Mouse (Mus musculus): Measurements from ENCODE around the gene Fus.
"Not testable (repeated sequence)": the region's sequence is repeated elsewhere in the genome, so short reads cannot be mapped to it uniquely, and the experiment has no call there.

Fus gene

DNA sequence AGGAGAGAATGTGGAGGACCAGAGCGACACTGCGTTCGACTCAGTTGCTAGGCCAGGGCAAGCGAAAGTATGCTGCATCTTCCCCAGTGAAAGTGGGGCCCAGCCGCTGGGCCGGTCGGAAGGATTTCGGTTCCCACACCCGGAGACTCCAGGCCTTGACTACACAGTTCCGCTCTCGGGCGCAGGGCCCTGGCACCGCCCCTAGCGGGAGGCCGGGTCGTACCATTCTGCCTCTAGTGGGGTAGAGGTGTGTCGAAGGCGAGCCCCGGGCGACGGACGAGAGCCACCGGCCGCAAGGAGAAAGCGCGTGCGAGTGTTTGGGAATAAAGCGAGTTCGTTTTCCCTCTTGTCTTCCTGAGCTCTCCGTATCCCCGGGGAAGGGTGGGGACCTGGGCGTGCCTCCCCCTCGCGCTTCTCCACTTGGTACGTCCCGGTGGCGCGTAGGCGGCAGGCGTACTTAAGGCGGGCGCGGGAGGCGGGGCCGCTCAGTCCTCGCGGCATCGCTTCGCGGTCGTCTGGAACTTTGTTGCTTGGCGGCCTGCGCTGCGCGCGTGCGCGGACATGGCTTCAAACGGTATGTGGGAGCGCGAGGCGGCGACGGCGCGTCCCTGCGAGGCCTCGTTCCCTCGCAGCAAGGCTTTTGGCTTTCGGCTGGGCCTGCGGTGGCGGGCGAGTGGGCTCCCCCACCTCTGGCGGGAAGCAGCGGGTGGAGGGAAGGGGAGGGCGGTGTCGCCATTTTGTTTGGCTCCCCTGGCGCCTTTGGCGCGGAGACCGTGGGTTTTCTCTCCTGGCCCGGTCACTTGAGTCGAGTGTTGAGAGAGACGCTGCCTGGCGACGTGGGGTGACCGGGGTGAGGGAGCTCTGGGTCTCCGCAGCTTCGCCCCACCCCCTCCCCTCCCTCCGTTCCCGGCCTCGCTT is at the start of gene Fus:
TSS of gene Fus (plus strand) at position 454 of the 918 bp plus-strand sequence.
- DNase-seq (ENCODE audit: low read depth, low spot score) = peak; percentile 97

DNA sequence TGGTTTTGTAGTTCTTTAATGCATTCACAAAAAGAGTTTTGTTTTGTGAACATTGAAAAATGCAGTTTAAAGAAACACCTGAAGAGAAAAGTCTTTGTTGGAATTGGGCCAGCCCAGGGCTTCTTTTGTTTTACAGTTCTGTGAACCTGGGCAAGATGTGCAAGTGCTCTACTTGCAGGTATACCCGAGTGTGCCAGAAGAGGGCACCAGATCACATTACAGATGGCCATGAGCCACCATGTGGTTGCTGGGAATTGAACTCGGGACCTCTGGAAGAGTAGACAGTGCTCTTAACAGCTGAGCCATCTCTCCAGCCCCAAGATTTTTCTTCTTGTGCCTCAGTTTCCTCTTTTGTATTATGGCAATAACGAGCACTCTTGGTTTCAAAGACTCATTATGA is 49.1 kb upstream of the Fus start:
- DNase-seq (ENCODE audit: low read depth, low spot score) = peak; percentile 63

DNA sequence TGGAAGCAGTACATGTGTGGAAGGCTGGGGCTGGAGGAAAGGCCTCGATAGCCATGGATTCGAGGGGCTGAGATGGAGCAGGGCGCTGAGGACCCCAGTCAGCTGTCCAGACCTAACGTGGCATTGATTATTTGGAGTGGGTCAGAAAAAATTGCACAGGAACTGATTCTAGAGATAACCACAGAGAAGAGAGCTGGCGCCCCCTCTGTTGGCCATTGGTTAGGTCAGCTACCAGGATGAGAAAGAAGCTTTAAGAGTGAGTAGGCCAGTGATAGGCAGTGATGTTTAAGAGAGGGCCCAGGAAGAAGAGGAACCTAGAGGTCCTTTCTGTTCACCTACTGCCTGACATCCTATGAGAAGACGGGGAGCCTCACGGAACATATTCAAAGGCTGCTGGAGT is 48.0 kb upstream of the Fus start:
- DNase-seq (ENCODE audit: low read depth, low spot score) = no peak

DNA sequence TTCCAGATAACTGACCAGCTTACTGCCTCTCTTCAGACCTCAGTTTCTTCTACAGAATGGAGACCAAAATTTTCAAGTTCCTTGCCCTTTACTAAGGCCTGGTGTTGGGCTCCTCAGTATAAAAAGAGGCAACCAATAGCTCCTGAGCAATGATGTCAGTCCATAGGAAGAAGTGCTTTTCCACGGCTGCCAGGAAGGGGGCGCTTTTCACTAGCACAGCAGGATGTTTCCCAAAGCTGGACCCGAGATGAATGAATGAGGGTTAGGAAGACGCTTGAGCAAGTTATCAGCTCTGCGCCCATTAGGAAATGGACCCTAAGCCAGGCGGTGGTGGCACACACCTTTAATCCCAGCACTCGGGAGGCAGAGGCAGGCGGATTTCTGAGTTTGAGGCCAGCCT is 45.7 kb upstream of the Fus start:
- DNase-seq (ENCODE audit: low read depth, low spot score) = peak; percentile 45

DNA sequence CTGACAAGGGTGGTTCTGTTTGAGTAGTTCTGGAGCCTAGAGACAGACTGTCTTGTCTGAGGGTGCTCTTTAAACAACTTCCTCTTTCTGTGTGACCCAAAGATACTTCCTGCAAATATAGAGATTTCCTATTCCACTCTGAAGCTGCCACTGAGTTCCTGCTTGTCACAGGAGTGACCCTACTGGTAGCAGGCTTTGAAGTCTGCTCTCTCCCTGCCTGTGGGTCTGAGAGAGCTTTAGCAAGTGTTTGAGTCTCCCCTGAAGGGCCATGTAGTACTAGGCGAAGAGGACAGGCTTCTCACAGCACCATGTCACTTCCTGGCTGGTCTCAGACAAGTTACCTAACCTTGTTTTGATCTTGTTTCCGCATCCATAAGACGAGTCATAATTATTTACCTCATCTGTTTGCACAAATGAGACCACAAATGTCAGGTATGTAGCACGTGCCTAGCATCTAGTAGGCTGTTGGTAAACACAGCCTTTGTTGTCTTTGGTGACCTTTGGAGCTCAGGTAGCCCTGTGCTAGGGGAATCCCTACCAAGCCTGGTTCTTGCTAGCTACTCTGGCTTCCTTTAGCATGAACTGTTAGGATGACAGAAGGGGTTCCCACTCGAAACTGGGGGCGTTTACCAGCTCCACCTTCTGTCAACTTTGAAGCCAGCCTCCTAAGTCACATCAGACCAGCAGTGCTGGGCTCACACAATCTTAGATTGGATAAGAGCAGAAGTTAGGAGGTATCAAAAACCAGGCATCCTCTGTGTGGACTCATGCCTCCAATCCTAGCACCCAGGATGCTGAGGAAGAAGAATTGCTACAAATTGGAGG is 44.6 kb upstream of the Fus start:
- peak; percentile 61 for DNase-seq (ENCODE audit: low read depth, low spot score)

DNA sequence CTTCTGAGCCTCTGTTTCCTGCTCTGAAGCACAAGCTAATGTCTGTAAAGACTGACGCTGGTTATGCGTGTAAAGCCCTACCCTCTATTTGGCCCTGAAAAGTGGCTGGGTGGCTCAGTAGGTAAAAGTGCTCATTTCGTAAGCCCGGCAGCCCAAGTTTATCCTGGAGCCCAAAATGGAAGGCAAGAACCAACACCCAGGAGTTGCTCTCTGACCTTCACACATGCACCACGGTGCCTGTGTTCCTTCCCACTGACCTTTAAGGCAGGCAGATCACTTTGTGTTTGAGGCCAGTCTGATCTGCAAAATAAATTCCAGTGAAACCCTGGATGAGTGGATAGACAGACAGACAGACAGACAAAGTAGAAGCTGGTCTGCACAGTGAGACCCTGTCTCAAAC is 43.5 kb upstream of the Fus start:
- no peak for DNase-seq (ENCODE audit: low read depth, low spot score)

DNA sequence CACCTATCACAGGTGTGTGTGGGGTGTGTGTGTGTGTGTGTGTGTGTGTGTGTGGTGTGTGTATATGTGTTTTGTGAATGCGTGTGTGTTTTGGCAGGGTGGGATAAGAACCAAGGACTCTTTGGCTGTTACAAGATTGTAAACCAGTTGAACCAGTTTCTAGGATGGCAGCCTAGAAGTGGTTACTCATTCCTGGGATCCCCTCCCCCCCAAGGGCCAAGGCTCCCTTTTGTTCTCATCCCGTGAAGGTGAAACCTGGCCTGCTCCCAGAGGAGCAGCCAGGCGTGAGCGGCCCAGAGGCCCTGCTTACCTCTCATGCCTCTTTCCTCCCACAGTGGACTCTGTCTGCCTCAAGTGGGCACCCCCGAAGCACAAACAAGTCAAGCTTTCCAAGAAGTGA is 42.0 kb upstream of the Fus start:
- DNase-seq (ENCODE audit: low read depth, low spot score) = no peak

DNA sequence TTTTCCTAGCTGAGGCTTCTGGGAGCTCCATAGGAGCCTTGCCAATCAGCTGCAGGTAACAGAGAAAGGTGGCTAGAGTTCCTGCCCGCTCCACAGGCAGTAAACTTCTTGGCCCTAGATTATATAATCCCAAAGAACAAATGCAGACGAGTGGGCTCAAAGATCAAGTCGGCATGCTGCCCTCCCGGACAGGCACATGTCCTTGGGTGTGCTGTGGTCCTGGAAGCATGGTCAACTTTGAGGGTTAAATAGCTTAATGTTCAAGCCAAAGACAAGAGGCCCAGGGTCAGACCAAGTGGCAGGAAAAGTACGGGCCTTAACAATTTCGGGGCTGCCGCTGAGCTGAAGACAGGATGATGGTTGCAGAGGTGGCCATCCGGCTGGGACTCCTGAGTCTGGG is 41.2 kb upstream of the Fus start:
- no peak for DNase-seq (ENCODE audit: low read depth, low spot score)

DNA sequence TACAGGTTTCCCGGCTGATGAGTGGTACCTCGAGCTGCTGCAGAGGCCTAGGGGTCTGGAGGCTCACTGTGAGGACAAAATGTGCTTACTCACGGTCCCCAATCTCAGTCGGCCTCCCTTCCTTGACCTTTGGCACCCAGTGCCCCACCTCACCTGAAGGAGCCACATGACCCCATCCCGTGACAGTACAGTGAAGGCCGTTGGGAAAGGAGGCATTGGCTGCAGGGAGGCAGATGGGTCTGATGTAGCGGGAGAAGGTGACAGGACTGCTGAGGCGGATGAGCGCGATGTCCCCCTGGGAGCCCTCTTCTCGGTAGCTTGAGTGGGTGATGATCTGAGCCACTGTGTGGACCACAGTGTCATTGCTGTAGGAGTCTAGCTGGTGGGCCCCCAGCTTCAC is 40.4 kb upstream of the Fus start:
- no peak for DNase-seq (ENCODE audit: low read depth, low spot score)

DNA sequence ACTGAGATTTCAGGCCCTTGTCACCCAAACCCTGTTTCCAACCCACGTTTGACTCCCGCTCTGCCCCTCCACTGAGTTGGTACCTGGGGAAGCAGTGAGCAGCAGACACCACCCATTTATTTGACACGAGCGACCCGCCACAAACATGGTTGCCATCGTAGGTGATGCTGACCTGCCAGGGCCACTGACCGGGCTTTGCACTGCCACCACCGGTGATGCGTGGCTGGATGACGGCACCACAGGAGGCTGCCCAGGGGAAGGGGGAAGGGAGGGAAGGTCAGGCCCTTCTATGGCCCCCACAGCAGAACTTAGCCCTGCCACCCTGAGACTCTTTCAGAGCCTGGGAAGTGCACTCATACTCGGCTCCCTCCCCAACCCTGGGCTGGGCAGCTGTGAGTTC is 39.5 kb upstream of the Fus start:
- DNase-seq (ENCODE audit: low read depth, low spot score) = no peak

DNA sequence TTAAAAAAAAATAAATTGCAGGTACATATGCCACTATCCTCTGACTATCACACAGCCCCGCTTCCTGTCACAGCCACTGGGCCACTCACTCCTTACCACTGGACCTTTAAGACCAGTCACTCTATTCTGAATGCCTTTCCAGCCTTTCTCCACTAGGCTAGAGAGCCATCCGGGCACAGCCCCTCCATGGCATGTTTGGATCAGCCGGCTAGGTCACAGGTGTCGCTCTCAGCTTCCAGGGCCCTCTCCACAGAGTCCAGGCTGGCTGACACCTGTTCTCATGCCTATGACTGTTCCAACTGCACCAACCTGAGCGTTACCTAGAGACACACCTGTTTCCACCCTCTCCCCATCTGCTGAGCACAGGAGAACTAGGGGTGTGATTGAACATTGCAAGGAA is 38.7 kb upstream of the Fus start:
- DNase-seq (ENCODE audit: low read depth, low spot score) = no peak

DNA sequence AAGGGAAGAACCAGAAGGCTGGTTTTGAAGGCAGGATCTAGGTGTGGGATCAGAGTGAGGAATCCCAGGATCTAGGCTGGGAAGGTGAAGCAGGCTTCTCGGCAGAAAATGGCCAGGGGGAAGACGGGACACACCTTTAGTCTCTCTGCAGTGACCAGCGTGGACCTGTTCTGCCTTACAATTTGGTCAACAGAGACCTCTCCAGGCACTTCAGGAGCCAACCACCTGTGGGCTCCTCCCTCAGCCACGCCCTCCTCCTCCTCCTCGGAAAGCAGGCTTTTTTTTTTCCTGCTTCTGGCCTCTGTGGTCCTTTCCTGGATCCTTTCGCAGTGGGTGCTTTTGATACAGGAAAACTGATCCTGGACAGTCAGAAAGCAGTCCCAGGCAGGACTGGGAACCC is 37.3 kb upstream of the Fus start, which contains the start of gene Prss8:
TSS of gene Prss8 (minus strand) at position 182 of the 400 bp plus-strand sequence.
- DNase-seq (ENCODE audit: low read depth, low spot score) = no peak

DNA sequence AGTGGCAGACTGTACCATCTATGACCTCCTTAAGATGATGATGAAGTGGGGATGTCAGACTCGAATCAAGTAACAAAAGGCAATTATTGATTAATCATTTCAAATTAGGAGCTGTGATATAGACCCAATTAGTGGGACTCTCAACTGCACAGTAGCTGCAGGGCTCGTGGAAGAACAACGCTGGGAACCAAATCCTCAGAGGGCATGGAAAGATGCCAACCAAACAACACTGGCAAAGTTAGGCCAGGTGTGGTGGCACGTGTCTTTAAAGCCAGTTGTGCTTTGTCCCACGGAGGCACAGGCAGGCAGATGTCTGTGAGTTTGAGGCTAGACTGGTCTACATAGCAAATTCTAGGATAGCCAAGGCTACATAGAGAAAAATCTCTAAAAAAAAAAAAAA is 36.6 kb upstream of the Fus start:
- no peak for DNase-seq (ENCODE audit: low read depth, low spot score)

DNA sequence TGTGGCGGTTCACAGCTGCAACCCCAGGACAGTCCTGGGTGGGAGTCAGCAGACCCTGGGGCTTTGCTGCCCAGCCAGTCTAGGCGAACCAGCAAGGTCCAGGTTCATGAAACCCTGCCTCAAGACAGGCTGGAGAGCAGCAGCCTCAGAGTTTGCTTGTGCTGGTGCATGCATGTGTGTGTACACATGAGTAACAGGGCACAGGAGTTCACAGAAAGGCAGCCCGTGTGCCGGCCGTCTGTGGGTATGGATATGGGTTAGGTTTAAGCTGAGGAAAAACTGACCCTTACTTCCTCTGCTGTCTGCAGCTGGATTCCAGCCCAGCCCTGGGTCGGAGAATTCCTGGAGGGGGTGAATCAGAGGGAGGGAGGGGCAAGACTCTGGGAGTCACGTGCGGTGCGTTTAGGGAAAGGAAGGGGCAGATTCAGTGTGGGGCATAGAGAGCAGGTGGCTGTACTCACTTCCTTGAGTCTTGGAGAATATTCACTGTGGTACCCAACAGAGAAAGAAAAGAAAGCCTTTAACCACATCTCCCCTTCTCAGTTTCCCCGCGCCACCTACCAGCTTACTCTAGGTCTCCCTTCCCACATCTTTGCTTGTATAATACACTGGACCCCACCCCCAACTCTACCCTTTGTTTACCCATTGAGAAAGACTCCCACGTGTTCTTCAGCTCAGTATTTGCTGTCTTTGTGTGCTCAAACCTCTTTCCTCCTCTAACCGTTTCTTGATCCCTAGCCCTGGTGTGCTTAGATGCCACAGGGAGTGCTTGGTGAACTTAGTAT is 35.7 kb upstream of the Fus start:
- no peak for DNase-seq (ENCODE audit: low read depth, low spot score)

DNA sequence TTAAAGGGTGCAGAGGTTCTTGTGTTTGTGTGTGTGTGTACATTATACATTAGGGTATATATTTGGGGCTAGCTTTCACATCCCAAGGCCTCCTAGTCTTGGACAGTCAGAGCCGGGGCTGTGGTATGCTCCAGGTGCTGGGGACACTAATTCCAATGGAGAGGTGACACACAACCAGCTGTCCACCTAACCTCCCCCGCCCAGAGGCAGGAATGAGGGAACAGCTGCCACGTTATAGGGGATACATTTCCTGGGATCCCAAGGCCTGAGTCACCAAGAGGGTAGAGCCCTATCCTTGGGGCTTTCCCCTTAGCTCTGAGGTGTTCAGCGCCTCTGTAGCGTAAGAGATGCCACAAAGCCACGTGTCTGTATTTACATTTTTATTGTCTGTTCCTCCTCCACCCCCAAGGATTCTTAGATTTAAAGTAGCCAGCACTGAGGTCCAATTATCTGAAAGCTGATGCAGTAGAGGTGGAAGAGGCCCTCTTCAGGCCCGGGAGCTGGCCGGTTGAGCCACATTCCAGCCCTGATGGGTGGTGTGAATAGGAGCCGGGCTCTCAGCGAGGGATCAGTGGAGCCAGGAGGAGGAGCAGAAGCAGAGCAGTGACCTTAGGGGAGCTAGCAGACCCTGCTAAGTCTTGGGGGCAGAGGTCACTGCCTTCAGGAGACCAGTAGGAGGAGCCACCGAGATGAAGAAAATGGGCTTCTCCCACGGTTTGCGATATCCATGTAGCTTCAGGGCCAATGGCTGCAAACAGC is 34.8 kb upstream of the Fus start:
- DNase-seq (ENCODE audit: low read depth, low spot score) = no peak

DNA sequence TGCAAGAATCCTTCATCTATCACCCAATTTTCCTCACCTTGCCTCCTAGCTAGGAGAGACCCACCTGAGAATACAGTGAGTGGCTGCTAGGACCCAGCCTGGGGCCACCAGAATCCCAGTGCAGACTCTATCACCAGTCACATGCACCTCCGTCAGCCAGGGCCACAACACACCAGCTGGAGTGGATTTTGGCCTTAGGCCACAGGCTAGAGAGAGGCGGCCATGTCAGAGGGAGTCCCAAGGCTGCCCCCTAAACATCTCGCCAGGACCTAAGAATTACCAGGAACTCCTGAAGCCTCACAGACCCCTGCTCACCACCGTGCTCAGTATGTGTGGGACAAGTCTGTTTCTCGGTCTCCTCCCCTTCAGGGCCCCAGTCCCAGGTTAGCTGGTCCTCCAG is 33.2 kb upstream of the Fus start:
- no peak for DNase-seq (ENCODE audit: low read depth, low spot score)

DNA sequence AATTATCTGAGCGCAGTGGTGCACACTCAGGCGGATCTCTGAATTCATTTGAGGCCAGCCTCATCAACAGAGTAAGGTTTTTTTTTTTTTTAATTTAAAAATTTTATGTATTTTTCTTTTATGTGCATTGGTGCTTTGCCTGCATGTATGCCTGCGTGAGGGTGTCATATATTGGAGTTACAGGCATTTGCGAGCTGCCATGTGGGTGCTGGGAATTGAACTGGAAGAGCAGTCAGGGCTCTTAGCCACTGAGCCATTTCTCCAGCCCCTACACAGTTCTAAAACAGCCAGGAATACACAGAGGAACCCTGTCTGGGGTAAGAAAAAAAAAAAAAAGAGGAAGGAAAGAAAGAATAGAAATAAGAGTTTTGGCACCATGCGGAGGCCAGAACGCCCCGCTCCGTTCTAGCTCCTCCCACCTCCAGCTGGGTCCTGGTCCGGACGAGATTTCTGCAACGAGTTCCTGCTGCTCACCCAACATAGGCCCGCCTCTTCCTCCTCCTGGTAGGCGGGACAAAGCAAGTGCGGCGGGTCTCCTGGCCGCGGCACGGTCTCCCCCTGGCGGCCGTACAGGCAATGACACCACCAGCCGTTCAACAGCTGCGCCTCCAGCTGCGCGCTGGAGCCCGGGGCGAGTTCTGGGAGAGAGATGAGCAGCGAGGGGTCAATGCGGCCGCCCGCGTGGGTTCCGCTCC is 32.1 kb upstream of the Fus start:
- peak; percentile 98 for DNase-seq (ENCODE audit: low read depth, low spot score)

DNA sequence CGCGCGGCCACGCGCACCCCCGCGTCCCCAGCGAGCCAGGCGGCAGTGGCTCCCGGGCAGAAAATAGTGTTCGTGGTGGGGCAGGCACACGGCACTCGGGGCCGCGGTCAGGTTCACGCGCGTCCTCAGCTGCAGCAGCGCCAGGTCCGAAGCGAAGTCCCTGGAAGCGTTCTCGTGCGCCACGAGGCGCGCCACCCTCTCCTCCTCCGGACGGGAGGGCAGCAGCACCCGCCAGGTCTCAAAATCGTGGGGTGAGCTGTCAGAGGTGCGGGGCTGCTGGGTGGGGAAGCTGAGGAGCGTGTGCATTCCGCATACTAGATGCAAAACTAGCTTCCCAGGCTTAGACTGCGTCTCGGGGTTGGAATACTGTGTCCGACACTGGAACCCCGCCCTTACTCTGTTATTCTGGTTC is 31.5 kb upstream of the Fus start:
- DNase-seq (ENCODE audit: low read depth, low spot score) = peak; percentile 54

DNA sequence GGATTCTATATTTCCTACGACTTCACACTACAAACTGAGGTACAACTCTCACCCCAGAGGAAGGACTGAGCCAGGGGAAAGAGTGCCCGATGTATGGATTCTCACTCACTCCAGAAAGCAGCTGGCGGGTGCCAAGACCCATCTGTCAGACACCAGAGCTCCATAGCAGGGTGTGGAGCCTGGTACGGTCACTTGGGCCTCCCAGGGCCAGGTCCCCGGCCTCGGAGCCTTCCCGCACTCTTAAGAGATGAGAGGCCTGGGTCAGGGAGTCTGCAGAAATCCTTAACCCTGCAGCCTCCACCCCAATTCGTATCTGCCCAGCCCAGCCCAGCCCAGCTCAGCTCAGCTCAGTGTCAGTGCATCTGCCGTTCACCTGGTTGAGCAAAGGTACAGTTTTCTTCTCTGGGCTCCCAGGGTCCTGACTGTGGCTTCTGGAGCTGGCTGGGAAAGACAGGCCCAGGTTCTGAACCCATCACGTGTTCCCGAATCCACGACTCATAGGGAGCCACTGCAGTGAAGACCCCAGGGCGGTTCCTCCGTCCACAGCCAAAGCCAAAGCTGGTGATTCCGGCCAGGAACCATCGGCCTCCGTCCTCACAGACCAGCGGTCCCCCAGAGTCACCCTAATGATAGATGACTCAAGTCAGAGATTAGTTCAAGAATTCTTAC is 30.9 kb upstream of the Fus start:
- DNase-seq (ENCODE audit: low read depth, low spot score) = no peak

DNA sequence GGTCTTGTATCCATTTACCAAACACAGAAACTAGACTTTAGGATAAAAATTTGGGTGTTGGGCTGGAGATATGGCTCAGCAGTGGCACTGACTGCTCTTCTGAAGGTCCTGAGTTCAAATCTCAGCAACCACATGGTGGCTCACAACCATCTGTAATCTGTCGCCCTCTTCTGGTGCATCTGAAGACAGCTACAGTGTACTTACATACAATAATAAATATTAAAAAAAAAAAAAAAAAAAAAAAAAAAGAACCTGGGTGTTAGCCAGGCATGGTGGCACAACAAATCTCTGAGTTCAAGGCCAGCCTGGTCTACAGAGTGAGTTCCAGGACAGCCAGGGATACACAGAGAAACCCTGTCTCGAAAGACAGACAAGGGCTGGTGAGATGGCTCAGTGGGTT is 25.2 kb upstream of the Fus start:
- DNase-seq (ENCODE audit: low read depth, low spot score) = not testable (repeated sequence)

Measured in brain, adult 2 months (tissue).